Mouse (Mus musculus) hindlimb bud, embryonic 11.5 days (tissue): ENCODE data around the gene Edil3.

Source experiments
- DNase-seq: peaks from one replicate; pipeline ENCODE4 v3.0.0-alpha.2; 2012; ENCODE audit warnings: low read depth, low spot score; ENCODE audit errors: extremely low spot score

The Edil3 gene

GRCm38 (mm10) chr13:89238104-89238503 lies 416.8 kb downstream of the Edil3 start:
- no peak for DNase-seq

DNA sequence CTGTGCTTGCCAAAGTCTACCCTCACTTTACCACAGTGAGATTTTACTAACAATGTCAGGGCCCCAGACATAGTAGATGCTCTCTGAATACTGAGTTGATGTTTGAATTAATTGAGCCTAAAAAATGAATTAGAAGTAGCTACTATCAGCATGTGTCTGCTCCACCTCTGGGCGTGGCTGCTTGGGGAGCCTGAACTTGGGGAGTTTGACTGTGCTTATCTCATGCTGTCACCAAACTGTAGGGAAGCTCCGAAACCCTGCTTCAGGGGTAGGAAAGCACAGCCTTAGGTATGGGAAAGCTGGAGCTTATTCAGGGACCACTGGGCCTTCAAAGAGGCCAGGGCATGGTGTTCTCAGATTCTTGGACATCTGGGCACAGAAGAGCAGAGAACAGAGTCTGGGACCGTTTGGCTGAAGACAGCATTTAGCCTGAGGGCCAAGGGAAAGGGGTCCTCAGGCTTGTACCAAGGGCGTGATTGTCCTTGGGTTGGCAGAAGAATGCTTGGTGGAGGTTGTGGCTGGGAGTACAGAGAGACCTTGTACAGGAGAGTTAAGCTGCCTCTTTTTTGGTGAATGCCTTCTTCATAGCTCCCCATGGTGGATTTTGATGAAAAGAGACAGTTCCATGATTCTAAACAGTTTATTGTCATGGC lies 432.8 kb downstream of the Edil3 start:
- no peak for DNase-seq

DNA sequence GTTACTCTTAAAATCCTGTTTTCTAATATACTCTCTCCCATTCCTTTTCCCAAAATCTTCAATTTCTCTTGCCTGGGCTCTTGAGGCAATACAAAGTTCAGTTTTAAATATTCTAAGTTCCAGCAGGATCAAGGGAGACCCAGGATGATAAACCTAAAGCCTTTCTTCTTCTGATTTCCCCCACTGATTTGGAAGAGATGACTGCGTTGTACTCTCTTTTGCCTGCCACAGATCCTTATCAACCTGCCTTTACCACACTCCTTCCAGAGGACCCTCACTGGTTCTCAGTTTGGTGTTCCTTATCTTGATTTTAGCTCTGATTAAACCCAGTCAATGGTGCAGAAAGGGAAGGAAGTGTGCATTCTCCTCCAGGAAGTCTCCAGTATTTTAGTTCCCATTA lies 435.6 kb downstream of the Edil3 start:
- no peak for DNase-seq

GRCm38 (mm10) chr13:89286696-89287305 lies 465.5 kb downstream of the Edil3 start:
- no peak for DNase-seq

DNA sequence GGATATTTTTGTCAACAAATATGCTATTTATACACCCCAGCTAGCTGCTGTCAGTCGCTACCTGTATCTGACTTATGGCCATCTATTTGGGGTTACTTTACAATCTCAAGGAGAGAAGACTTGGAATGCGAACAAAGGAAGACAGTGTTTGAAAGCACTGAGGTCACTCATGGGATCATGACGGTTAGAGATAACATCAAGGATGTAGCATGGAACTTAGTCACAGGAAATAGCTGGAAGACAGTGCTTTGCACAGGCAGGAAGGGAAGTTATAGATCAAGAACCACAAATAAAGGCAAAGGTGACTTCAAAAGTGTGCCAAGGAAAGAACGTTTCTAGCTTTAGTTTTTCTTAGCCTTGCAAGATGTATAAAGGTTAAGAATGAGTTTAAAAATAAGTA lies 466.9 kb downstream of the Edil3 start:
- DNase-seq: no peak

- DNase-seq: no peak
Measured at GRCm38 (mm10) chr13:89321155-89321554, 499.9 kb downstream of the Edil3 start.

DNA sequence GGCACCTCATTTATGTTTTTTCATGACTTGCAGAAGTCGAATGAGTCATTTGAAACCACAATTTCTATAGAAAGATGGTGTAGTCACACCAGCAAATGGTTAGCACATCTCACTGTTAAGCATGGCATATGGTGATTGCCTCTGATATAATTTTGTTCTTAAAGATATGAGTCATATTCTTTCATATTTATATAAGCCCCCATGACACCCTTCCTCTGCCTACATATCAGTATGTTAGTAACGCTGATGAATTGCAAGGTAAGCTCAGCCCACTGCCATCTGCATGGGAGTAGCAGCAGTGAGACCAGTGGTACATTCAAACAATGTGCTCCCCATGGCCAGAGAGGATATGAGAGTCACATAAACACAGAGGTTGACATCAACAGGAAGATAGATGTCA lies 503.0 kb downstream of the Edil3 start:
- DNase-seq: no peak

- peak; percentile 16 for DNase-seq
Measured at GRCm38 (mm10) chr13:89334494-89334893, 513.2 kb downstream of the Edil3 start.

GRCm38 (mm10) chr13:89335908-89336579 lies 514.8 kb downstream of the Edil3 start:
- DNase-seq: no peak

GRCm38 (mm10) chr13:89339055-89339454 lies 517.8 kb downstream of the Edil3 start:
- DNase-seq: no peak

- DNase-seq: no peak
Measured at GRCm38 (mm10) chr13:89339776-89340175, 518.5 kb downstream of the Edil3 start.

DNA sequence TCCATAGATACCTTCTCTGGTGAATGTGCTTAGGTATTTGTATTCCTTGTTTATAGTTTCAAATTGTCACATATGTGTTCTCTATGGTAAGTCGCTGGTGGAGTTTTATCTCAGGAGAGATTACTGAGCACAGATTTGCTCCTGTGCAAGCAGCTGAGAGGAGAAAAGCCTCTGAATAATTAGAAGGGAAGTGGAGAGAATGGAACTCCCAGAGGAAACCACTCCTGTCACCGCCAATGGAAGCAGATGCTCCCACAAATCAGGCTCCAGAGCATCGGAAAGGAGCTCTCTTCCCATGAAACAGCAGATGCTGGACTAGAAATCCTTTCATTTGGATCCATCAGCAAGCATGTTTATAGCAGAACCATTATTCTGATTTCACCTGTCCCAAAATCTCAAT lies 534.0 kb downstream of the Edil3 start:
- no peak for DNase-seq

DNA sequence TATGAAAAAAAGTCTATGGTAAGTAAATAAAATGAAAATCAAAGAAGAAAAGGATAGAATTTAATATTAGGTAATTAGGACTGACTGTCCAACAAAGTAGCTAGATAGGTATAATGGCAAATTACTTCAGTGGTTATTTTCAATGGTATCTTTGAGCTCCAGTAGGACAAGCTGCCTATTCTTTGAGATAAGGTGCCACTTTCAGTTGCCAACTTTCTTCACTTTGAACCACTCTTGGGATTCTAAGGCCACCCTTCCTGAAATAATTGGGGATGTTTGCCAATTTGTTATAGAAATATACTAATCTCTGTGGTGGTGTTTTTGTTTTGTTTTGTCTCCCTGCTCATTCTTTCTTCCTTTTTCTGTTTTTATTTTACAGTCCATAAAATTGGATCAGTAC lies 537.1 kb downstream of the Edil3 start:
- DNase-seq: no peak

DNA sequence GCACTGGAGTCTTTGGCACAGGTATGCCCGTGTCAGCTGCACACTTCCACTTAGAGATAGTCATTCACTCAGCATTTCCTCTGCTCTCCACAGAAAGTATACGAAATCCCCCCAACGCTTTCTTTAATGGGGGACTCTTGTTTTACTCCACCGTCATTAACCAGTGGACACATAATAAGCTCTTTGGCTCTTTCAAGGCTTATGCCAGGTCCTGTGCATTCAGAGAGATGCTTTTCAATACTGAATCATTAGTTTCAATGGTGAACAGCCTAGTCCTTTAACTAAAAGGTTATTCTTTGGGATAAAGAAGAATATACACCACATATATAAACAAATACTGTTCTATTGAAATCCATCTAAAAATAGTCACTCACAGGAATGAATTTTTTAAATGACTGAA lies 541.0 kb downstream of the Edil3 start:
- DNase-seq: no peak

DNA sequence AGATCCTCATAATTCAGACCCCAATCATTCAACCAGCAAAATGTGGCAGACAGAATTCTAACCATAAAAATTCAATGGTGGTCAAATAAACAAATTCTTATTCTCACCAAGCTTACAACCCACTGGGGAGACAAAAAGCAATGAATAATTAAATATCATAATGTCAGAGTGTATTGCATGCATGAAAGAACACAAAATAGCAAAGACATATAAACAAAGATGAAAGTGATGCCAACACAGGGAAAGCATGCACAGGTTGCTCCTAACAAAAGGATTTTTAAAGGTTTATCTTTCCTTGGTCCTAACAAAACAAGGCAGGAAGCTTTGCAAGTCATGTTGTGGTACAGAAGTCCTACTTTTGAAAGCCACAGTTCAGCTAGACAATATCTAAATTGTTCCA lies 550.0 kb downstream of the Edil3 start:
- no peak for DNase-seq

DNA sequence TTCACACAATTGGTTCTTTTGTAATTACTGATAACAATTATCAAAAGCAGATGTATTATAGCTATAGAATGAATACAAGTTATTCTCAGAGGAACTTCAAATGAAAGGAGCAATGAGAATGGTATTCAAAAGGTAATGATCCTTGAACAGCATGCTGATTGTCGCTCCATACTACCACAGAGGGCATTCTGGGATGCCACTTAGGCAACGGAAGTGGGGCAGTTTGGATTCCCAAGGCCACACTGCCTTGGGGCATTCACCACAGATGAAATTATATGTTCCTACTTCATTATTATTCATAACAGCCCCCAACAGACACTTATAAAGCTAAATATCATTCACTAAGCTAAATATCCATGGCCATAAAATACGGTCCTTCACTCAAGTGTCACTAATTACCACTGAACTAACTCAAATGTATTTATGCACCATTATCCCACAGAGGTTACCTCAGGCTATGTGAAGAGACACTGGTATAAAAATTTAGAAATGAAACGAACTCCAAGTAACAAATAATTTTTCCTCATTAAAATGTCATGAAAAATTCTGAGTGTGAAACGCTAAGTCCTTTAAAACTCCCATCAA lies 550.5 kb downstream of the Edil3 start:
- DNase-seq: no peak
